Mouse (Mus musculus): ENCODE measurements around the gene Tmem38a. TPM values are rescaled to one million over a fixed set of nuclear protein-coding genes. Genes with fewer than 3 reads are reported as not detected.

Tmem38a gene
- 100 to 1,000 TPM in 3 of 4 experiments, 10 to 100 TPM in 1; 97.4 to 111 (median 103) TPM for total RNA-seq (2022)

DNA sequence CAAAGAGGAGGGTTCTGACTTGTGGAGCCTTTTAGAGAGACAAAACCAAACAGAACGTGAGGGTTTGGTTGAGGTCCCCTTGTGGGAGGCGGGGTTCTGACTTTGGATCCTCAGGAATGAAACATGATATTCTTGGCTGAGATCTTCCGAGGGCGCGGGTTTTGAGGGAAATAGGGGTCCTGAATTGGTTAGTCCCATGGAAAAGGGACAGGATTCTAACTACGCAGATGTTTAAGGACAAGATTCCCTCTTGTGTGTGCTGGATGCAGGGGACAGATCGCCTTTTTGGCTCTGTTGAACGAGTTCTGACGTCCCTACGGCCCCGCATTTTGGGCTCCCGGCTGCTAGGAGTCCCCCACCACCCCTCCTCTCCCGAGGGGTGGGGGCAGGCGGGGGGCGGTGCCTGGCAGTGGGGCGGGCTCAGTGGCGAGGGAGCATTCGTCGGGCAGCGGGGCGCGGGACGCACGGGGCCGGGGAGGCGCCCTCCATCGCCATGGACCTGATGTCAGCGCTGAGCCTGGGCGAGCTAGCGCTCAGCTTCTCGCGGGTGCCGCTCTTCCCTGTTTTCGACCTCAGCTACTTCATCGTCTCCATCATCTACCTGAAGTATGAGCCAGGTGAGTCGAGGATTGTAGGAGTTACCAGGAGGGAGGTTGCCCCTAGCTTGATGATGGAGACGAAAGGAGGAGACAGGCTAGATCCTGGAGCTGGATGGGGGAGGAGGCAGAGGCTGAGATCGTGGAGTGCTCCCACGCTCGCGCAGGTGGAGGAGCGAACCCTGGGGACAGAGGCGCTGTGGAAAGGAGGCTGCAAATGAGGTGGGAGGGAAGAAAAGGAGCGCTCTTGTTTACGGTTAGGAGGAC lies at the start of gene Tmem38a:
Gene Tmem38a, plus strand, starts transcription at position 445 of the 863 bp plus-strand sequence.
- DNase-seq (ENCODE audit: low spot score in 2 of 2), result peak; percentile 68

DNA sequence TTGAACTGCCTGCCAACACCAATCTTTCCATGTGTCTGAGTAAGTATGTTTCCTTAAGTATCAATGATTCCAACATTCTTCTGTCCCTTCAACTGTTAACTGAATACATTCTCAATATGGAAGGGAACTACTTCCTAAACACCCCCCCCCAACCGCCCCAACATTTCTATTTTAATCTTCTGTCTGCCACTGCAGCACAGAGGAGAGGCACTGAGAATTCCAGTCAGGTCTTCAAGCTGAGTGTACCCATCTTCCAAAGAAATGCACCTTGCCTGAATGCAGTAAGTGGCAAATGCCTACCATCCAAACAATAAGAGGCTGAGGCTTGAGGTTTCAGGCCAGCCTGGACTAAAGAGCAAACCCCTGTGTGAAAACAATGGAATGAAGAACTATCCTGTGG lies 39.8 kb upstream of the Tmem38a start:
- DNase-seq (ENCODE audit: low spot score in 2 of 2), result no peak

DNA sequence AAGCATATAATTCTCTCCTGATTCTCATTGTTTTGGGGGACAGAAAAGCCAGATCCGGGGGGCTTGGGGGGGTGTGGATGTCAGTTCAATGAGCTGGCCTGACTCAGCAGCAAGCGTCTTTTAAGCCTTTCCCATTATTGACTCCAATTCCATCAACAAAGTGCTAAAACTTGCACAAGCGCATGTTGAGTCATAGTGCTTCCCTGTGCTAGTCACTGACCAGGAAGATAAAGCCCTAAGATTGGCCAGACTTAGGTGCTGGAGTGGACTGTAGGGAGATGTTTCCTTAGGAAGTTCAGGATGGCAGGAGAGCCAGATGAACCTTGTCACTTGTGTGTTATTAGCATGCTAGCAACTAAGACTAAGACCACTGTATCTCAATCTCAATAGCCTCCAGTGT lies 37.0 kb upstream of the Tmem38a start:
- DNase-seq (ENCODE audit: low spot score in 2 of 2), result no peak

DNA sequence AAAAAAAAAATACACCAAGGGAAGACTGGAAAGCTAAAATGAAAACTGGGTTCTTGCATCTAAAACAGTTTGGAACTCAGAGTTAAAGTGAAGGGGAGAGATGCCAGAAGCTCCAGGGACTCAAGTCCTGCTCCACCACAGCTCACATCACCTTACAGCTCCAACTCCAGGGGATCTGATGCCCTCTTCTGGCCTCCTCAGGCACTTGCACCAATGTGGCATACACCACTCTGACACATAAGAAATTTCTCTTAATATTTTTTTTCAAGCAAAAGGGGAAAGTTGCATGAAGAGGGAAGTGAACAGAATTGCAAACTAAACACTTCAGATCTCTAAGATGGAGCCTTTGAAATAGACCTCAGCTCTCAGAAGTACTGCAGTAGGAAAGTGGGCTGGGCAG lies 32.6 kb upstream of the Tmem38a start:
- no peak for DNase-seq (ENCODE audit: low spot score in 2 of 2)

DNA sequence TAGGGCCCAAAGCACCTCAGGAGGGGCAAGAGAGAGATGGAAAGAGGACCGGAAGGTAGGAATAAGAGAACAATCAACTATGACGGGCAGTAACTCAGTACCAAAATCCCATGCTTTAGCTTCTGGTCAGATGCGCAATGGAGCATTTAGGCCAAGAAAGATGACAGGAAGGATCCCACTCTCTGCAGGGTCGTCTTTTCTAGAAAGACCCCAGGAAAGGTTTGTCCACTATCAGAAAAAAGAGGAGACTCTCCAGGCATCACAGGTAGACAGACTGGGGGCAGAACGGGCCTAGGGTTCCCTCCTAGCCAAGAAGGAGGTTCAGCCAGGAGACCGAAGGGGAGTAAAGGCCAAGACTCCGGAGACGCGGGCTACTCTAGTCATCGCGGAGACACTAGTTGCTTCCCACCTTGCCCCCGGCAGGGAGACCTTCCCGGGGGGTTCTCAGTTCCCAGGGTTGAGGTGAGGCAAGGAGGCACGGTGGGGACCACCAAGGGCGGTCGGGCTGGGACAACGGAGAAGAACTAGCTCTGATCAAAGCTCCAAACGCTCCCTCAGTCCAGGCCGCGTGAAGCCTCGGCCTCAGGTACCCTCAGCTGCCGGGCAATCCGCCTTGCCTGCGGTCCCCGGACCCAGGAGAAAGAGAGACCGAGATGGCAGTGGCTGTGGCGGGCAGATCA lies 24.6 kb upstream of the Tmem38a start:
- no peak for DNase-seq (ENCODE audit: low spot score in 2 of 2)

DNA sequence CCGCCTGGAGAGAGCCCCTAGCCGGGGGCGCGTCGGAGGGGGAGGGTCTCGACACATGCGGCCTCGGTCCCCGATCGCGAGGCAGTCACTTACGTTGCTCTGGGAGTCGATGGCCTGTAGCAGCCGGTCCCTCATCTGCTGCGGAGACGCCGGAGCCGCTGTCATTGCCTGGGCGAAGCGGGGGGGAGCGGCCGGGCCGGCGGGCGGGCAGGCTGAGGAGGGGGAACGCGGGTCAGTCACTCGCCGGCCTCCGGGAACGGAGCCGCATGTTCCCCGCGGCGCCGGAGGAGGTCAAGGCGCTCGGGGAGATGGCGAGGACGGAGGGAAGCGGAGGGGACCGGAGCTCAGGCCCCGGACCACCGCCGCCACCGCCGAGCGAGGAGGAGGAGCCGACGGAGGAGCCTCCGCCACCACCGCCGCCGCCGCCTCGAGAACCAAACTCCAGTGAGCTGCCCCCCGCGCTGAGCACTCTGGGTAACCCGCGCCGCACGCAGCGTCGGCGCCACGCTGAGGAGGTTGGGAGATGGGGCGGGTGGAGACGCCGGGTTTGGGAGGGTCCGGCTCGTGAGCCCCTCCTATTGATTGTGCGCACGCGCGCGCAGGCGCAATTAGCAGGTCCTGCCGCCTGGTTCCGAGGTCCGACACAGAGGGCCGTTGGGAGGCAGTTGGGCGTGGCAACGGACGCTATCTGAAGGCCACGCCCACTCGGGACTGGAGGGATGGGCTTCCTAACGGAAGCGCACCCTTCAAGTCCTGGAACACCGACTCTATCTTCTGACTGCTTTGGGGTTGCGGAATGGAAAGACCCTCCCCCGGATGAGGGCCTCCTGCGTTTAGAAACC lies 23.8 kb upstream of the Tmem38a start, which contains the start of gene Med26:
Gene Med26, minus strand, starts transcription at position 469 of the 842 bp plus-strand sequence.
- peak; percentile 98 for DNase-seq (ENCODE audit: low spot score in 2 of 2)

DNA sequence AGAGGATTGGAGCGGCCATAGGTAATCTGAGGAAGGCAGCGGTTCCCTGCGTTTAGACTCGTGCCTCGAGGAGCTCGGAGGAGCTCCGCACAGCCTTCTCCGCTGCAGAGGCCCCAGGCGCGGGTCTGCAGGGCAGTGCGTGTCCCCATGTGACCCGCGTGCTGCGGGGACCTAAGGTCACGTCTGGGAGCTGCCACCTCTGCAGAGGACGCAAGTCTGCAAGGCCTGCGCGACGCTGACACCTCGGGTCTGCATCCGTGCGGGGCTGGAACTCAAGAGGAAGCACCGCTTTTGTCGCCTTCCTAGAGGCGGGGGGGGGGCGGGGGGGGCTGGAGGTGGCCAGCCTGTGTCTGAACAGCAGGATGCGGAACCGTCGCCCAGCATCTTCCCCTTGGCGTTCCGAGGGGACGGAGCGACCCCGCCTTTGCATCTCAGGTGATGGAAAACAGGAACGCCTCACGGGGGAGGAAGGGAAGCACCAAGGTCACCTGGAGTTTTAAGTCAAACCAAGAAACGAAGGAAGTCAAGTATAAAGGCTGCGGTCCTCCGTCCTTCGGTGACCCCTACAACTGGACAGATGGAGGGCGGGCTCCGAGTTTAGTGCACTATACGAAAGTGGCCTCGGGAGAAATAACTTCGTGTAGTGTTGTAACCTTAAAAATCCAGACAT lies 23.1 kb upstream of the Tmem38a start:
- no peak for DNase-seq (ENCODE audit: low spot score in 2 of 2)

DNA sequence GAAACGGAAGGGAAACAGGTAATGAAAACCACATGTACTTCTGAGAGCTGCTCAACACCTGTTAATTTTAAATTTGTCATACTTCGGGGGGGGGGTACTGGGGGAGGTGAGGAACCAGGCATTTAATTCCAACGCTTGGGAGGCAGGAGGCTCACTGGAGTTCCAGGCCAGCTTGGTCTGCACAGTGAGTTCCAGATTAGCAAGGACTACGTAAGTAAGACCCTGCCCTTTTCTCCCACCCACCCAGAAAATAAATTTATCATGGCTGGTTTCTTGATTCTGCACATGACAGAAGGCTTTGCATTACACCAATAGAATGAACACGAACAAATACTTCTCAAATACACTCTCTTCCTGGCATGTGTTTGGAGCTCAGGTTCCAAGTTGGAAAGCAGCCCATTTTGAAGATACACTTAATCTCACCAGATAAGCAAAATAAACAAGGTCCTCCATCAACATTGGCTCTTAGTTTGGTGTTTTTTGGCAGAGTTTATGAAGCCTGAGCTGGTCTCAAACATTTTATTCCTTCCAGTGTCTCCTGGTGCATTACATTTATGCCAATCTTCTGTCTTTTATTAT lies 22.5 kb upstream of the Tmem38a start:
- no peak for DNase-seq (ENCODE audit: low spot score in 2 of 2)

DNA sequence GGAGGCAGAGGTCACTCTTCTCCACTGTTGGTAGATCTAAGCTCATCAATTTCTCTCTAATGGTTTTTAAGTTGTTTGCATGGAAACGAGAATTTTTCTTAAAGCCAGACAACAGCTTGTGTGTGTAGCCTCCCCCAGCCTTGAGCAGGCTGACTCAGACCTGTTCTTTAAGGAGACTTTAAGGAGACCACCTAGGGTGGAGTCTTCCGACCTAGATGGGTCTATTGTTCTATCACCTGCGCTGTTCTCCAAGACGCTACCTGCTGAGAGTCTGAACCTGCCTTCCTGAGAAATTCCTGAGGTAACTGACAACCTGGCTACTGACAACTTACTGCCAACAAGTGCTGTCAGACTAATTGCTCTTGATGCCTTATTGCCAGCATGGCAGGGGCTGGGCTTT lies 16.1 kb upstream of the Tmem38a start:
- no peak for DNase-seq (ENCODE audit: low spot score in 2 of 2)

DNA sequence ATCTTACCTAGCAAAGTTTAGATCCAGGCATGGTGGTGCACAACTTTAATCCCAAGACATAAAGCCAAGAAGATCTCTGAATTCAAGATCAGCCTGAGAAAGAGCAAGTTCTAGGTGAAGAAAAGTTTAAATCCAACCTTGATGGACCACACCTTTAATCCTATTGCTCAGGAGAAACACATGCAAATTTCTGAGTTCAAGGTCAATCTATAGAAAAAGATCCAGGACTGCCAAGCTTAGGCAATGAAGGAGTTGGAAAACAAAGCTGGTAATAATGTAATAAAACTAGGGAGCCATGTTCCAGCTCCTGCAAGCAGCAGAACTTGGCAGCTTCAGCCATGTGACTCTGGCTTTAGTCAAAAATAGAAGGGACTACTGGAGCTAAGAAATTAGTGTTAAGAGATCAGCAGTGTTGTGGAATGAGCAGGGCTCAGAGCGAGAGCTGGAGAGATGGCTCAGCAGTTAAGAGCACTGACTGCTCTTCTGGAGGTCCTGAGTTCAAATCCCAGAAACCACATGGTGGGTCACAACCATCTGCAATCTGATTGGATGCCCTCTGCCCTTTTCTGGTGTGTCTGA lies 10.7 kb upstream of the Tmem38a start:
- no peak for DNase-seq (ENCODE audit: low spot score in 2 of 2)

DNA sequence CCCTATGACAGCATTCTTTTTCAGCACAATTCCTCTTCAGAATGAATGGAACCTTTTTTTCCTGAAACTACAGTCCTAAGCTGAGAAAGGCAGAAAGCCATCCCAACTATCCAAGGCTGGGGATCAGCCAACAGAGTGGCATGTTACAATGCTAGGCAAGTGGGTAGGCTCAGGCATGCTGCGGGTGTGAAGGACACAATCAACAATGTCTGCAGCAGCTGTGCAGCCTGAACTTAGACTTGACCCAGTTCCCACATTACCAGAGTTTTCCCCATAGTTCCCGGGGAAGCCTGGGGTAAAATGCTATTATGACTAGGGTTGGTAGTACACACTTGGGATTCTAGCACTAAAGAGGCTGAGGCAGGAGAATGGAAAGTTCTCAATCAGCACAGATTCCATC lies 5.9 kb upstream of the Tmem38a start:
- DNase-seq (ENCODE audit: low spot score in 2 of 2), result no peak

DNA sequence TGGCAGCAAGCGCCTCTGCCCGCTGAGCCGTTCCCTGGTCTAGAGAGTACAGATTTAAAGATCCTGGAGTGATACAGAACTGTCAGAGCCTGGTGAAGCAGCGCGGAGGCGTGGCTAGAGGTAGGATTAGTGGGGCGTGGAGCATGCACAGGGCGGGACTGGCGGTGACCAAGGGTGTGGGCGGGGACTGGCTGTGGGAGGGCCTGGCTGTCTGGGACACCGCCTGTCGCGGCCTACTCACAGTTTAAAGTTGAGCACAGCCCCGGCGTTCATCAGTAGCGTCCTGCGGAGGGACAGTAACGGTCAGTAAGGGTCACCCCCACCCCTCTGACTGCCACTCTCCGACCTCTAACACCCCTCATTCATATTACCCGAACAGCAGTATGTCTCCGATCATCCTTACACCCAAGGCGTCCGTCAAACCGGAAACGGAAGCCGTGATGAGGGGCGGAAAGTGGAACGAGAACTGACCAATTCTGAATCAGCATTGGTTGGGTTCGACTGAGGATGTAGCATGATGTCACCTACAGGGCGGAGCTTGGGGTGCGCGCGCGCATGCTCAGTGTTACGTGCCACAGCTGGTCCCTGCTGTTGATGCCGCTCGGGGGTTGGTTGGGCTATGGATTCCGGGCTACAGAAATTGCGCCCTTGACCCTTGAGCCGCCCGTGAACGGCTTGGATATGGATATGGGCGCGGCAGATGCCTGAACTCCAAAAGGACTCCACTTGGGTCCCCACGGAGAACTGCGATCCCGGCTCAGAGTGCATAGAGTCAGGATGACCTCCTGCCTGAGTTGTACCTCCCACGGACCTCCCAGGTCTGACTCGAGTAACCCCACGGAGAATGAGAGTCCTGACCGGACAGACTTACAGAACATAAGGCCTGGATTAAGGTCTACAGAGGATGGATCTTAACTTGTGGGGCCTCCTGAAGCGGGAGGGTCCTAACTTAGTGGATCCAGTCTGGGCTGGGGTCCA lies 933 bp upstream of the Tmem38a start, which contains the start of gene Smim7:
Gene Smim7, minus strand, starts transcription at position 456 of the 978 bp plus-strand sequence.
- peak; percentile 97 to 98 for DNase-seq (ENCODE audit: low spot score in 2 of 2)

DNA sequence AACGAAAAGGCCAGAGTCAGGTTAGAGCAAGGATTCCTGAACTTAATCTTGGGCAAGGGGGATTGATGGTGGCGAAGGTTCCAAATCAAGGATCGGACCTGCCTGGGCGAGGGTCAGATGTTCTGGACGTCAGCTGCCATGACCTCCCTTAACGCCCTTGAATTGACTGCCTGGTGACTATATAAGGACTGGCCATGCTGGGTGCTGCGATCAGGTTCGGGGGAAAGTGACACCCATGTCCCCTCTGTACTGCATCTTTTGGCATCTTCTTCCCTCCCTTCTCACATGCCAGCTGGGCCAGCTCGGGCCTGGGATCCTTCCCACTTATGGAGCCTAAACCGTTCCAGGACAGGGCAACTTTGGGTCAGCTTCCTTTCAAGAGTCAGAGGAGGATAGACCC lies 652 bp downstream of the Tmem38a start:
- no peak for DNase-seq (ENCODE audit: low spot score in 2 of 2)

DNA sequence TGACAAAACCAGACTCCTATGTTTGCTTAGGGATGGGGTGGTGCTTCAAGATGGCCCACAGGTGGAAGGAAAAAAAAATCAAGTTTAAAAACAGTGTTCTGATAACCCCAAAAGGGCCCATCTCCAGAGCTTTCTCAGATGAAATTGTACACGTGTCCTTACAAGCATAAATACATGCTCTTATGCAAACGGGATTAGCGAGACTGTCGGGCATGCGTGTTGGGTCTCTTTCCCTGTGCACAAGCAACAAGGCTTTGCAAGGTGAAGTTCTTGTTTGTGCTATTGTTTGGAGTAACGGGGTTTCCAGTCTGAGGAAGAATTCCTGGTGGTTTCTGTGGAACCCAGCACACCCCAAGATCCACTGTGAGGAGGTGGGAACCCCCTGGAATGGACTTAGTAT lies 1.6 kb downstream of the Tmem38a start:
- DNase-seq (ENCODE audit: low spot score in 2 of 2), result no peak

DNA sequence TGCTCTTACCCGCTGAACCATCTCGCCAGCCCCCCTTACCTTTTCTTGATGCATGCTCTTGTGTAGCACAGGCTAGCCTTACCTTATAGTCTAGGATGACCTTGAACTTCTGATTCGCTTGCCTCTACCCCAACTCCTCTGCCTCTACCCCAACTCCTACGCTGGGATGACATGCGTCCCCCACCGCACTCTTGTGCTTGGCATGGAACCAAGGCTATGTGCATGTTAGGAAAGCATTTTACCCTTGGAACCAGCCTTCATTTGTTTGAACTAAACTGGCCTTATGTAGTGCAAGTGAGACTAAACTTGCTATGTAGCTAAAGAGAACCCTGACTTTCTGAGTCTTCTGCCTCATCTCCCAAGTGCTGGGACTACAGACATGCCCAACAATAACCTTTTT lies 4.1 kb downstream of the Tmem38a start:
- DNase-seq (ENCODE audit: low spot score in 2 of 2), result no peak

DNA sequence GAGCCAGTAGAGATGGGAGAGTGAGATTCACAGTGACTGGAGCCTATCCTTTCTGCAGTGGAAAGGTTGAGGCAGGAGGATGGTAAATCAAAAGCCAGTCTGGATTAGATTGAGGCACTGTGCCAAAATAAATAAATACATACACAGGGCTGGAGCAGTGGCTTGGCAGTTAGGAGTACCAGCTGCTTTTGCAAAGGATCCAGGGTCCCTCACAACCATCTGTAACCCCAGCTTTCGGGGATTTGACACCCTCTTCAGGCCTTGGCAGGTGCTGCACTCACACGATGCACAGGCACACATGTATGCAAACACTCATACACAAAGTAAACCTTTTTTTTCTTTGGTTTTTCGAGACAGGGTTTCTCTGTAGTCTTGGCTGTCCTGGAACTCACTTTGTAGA lies 5.4 kb downstream of the Tmem38a start:
- no peak for DNase-seq (ENCODE audit: low spot score in 2 of 2)

DNA sequence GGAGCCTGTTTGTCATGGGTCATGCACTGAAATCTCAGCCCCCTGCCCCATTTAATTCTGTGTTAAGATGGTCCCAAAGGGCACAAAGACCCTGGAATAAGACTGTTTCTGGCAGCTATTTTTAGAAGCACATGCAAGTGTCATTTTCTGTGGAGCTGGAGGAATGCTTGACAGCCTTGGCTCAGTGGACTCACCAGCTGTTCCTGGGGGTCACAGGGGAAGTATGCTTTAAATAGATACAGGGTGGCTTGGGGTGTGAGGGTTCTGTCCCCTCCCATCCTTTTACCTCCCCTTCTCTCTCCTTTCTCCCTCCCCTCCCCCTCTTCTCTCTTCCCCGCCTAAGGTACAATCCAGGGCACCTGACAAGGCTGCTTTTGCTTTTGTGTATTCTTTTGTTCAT lies 6.1 kb downstream of the Tmem38a start:
- DNase-seq (ENCODE audit: low spot score in 2 of 2), result no peak

DNA sequence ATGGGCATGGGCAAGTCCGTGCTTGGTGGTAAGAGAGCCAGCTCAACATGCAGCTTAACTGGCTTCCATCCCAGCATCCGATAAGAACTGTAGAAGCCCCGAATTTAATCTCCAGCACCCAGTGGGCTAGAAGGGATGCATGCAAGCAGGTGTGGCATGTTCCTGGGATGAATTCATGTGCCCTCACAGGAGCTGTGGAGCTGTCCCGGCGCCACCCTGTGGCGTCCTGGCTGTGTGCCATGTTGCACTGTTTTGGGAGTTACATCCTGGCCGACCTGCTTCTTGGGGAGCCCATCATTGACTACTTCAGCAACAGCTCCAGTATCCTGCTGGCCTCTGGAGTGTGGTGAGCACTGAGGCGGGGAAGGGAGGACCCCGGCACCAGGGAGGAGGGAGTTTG lies 7.5 kb downstream of the Tmem38a start:
- DNase-seq (ENCODE audit: low spot score in 2 of 2), result no peak

Data from layer of hippocampus, adult 8-10 months (tissue).